Mouse (Mus musculus) liver, embryonic 11.5 days (tissue): ENCODE measurements around the gene C2cd3. TPM values are rescaled to one million over a fixed set of nuclear protein-coding genes. Genes with fewer than 3 reads are reported as not detected.

Experiments used
- ATAC-seq: fragments of 200-750 bp; cut with Nextera tagmentation; replicated peaks from 2 replicates; pipeline ENCODE4 v1.8.0; 2017; ENCODE audit warnings: moderate number of reproducible peaks, mild to moderate bottlenecking, moderate TSS enrichment, moderate library complexity; ENCODE audit not compliant: low FRiP score
- DNase-seq: peaks from one replicate; pipeline ENCODE4 v3.0.0-alpha.2; 2017; ENCODE audit warnings: low spot score
- H3K27ac ChIP-seq: fragments of 300-500 bp; sonication (generic); 2 replicates; pipeline ENCODE4 v1.5.1; 2014; ENCODE audit warnings: mild to moderate bottlenecking, low read depth, low read length, control low read depth
- H3K27me3 ChIP-seq: fragments of 300-500 bp; sonication (generic); replicated peaks from 2 replicates; pipeline ENCODE4 v1.6.1; 2014; ENCODE audit warnings: low read length, mixed read lengths; ENCODE audit not compliant: control insufficient read depth, insufficient read depth
- H3K36me3 ChIP-seq: fragments of 300-500 bp; sonication (generic); 2 replicates; pipeline ENCODE4 v1.6.1; 2014; ENCODE audit warnings: mild to moderate bottlenecking, low read length, moderate library complexity, mixed read lengths; ENCODE audit not compliant: control insufficient read depth, insufficient read depth
- H3K4me1 ChIP-seq: fragments of 300-500 bp; sonication (generic); replicated peaks from 2 replicates; pipeline ENCODE4 v1.6.1; 2014; ENCODE audit warnings: low read length, mixed read lengths; ENCODE audit not compliant: control insufficient read depth, insufficient read depth
- H3K4me2 ChIP-seq: fragments of 300-500 bp; sonication (generic); 2 replicates; pipeline ENCODE4 v1.6.1; 2014; ENCODE audit warnings: mild to moderate bottlenecking, control low read depth, moderate library complexity
- H3K4me3 ChIP-seq: fragments of 300-500 bp; sonication (generic); 2 replicates; pipeline ENCODE4 v1.5.1; 2014; ENCODE audit warnings: low read depth, low read length, control low read depth
- H3K9ac ChIP-seq: fragments of 300-500 bp; sonication (generic); 2 replicates; pipeline ENCODE4 v1.6.1; 2014; ENCODE audit warnings: low read depth, low read length, control low read depth
- H3K9me3 ChIP-seq: fragments of 300-500 bp; sonication (generic); 2 replicates; pipeline ENCODE4 v1.6.1; 2016; ENCODE audit warnings: low read length, inconsistent platforms, mixed read lengths; ENCODE audit not compliant: control insufficient read depth
- WGBS: fragments of 180-500 bp; shearing (Covaris S2); extraction: QIAGEN DNeasy Blood & Tissue Kit; methylation state at CpG from one replicate; pipeline ENCODE4 v1.1.7; 2014; 5-methylcytosine and 5-hydroxymethylcytosine counted together
- polyA plus RNA-seq: library from polyadenylated mRNA; unstranded; fragments of >200 nt; fragmentation: Nextera tagmentation; extraction: Ambion mirVana; gene quantifications from 2 replicates; pipeline ENCODE4 v1.2.1, GENCODE M21; 2014

C2cd3 gene
- polyA plus RNA-seq, 1 experiment from 2014 or later, result 25.3 TPM

DNA sequence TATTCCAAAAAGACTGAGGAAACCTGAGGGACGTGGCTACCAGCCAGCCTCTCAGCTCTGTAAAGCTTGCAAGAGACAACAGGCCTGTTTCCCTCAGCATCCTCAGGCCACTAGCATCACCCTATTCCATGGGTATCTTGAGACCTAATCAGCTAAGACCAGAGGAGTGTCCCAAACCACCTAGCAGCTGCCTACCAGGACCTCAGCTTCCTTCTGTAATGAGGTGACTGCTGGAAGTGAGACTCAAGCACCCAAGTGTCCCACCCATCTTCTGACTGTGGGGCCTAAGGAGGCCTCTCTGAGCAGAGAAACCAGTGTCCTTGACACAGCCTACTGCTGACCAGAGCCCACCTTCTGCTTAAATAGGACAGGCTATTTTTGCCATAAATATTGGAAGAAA, 97.5 kb downstream of the C2cd3 start:
- H3K27me3 ChIP-seq, result no peaks in the 10 kb centered on the region
- no peak overlapping the region for H3K27ac ChIP-seq
- H3K36me3 ChIP-seq, result peaks cover 2% of the 10 kb centered on the region
- WGBS, result 67% methylated on average over 1 of the region's 1 CpGs
- no peak overlapping the region for H3K4me2 ChIP-seq
- H3K9ac ChIP-seq, result 0 out of 2 replicates have a peak overlapping the region, but pooled peaks have one; percentile 39
- peaks cover 40% of the 10 kb centered on the region for H3K4me1 ChIP-seq
- DNase-seq, result no peak
- ATAC-seq, result no peak
- H3K9me3 ChIP-seq, result no peaks in the 10 kb centered on the region
- H3K4me3 ChIP-seq, result no peak overlapping the region

DNA sequence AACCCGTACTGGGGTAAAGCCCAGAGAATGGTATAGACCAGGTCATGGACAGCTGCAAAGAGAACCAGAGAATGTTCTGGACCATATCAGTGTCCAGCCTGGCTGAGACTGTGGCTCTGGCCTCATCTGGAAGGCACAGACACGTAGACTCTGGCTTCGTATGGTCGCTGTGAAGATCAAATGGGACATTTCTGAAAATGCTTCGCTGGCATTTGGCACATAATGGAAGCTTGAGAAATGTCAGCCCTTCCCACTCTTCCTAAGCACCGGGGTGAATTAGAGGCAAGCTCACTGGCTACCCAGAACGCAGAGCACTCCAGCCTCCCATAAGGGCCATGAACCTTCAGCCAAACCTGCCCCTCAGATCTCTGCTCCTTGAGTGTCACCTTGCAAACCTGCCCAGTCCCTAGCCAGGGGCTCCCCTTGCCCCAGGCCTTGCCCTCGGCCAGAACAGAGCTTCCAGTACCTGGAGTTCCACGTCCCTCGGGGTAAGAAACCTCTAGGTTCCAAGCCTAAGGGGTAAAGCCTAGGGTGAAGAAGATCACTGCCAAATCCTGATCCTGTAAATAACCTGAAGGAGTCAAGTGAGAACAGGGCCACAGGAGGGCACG, 98.9 kb downstream of the C2cd3 start:
- H3K36me3 ChIP-seq, result peaks cover 2% of the 10 kb centered on the region
- H3K27me3 ChIP-seq, result no peaks in the 10 kb centered on the region
- DNase-seq, result no peak
- no peak overlapping the region for H3K4me2 ChIP-seq
- no peak overlapping the region for H3K9ac ChIP-seq
- WGBS, result 89% methylated on average over 11 of the region's 11 CpGs
- H3K9me3 ChIP-seq, result no peaks in the 10 kb centered on the region
- H3K27ac ChIP-seq, result no peak overlapping the region
- no peak overlapping the region for H3K4me3 ChIP-seq
- no peak for ATAC-seq
- H3K4me1 ChIP-seq, result peaks cover 26% of the 10 kb centered on the region

DNA sequence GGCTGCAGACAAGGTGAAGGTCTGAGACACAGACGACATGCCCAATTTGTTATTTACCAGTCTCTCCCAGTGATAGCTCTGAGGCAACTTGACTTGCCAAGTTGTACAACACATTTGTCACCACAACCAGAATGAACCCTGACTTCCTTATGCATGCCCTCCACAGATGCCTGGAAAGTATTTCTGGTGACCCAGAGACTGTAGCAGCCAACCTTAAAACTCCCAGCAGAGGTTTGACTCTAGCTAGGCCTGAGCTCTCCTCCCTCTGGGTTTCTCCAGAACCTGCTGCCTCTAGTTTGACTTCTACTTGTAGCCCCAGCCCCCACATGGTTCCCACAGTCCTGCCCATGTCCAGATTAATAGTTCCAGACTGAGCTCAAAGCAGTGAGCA, 99.4 kb downstream of the C2cd3 start:
- Histone ChIP-seq H3K4me1 (peaks cover 21% of the 10 kb centered on the region), H3K27me3 (no peaks in the 10 kb centered on the region), H3K27ac (no peak overlapping the region), H3K36me3 (peaks cover 2% of the 10 kb centered on the region), H3K9me3 (no peaks in the 10 kb centered on the region), H3K9ac (no peak overlapping the region), H3K4me3 (no peak overlapping the region), H3K4me2 (no peak overlapping the region)
- no peak for DNase-seq
- no peak for ATAC-seq
- 96% methylated on average over 1 of the region's 1 CpGs for WGBS

- peaks cover 2% of the 10 kb centered on the region for H3K36me3 ChIP-seq
- no peaks in the 10 kb centered on the region for H3K9me3 ChIP-seq
- peaks cover 15% of the 10 kb centered on the region for H3K4me1 ChIP-seq
- no peak within 1 kb of the TSS for H3K4me2 ChIP-seq
- no peaks in the 10 kb centered on the region for H3K27me3 ChIP-seq
- H3K9ac ChIP-seq, result no peak within 1 kb of the TSS
- no peak within 1 kb of the TSS for H3K27ac ChIP-seq
- 81% methylated on average over 6 of the region's 6 CpGs for WGBS
- no peak for DNase-seq
- no peak for ATAC-seq
- H3K4me3 ChIP-seq, result no peak within 1 kb of the TSS
Measured at GRCm38 (mm10) chr7:100472777-100473176, 100.7 kb downstream of the C2cd3 start, which contains the start of gene Ucp3. Gene Ucp3 (plus strand): TSS chr7:100472990.

GRCm38 (mm10) chr7:100473846-100474454, 101.9 kb downstream of the C2cd3 start:
- H3K9ac ChIP-seq, result no peak overlapping the region
- H3K36me3 ChIP-seq, result peaks cover 2% of the 10 kb centered on the region
- H3K27ac ChIP-seq, result no peak overlapping the region
- ATAC-seq (no peak), DNase-seq (no peak)
- WGBS, result 73% methylated on average over 9 of the region's 9 CpGs
- no peaks in the 10 kb centered on the region for H3K27me3 ChIP-seq
- H3K4me1 ChIP-seq, result peaks cover 5% of the 10 kb centered on the region
- H3K9me3 ChIP-seq, result no peaks in the 10 kb centered on the region
- H3K4me3 ChIP-seq, result no peak overlapping the region
- no peak overlapping the region for H3K4me2 ChIP-seq

DNA sequence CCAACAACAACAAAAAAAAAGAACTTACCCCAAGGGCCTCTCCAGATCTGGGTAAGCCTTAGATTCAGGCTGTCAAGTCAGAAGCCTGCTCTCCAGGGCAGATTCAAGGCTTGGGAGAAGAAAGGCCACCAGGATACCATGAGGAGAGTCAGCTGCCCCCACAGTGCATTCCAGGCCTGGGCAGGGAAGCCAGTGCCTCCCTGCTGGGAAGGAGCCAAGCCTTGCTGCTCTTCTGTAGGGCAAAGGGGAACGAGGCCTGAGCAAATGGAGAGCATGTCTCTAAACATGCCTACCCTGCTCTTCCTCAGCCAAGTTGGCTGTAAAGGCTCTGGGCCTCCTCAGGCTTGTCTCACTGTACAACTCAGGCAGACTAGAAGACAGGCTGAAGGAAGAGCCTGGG, 102.6 kb downstream of the C2cd3 start:
- WGBS, result 47% methylated on average over 1 of the region's 1 CpGs
- Histone ChIP-seq H3K36me3 (peaks cover 2% of the 10 kb centered on the region), H3K4me3 (no peak overlapping the region), H3K9me3 (no peaks in the 10 kb centered on the region), H3K9ac (no peak overlapping the region), H3K4me1 (peaks cover 2% of the 10 kb centered on the region; the same call in 1 of the 2 replicates), H3K27ac (no peak overlapping the region), H3K4me2 (no peak overlapping the region), H3K27me3 (0 out of 2 replicates have a peak, but pooled peaks cover 4% of the 10 kb centered on the region)
- ATAC-seq (no peak), DNase-seq (no peak)

- DNase-seq (no peak), ATAC-seq (no peak)
- no peaks in the 10 kb centered on the region for H3K9me3 ChIP-seq
- no peak overlapping the region for H3K4me2 ChIP-seq
- WGBS, result 80% methylated on average over 20 of the region's 20 CpGs
- 0 out of 2 replicates have a peak, but pooled peaks cover 5% of the 10 kb centered on the region for H3K27me3 ChIP-seq
- H3K27ac ChIP-seq, result no peak overlapping the region
- no peak overlapping the region for H3K9ac ChIP-seq
- peaks cover 4% of the 10 kb centered on the region for H3K4me1 ChIP-seq
- H3K36me3 ChIP-seq, result no peaks in the 10 kb centered on the region
- no peak overlapping the region for H3K4me3 ChIP-seq
Measured at GRCm38 (mm10) chr7:100479100-100479822, 107.2 kb downstream of the C2cd3 start.

DNA sequence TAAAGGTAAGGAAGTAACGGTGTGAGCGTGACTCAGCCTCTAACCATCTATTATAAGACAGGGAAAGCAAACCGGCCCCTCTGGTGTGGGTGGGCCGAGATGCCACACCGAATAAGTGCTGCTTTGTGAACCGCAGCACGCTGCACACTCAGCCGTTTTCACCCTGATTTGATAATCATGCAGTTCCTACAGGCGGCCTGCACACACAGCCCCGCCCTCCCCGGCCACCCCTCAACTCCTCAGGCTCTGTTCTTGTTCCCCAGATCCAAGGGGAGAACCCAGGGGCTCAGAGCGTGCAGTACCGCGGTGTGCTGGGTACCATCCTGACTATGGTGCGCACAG, 107.8 kb downstream of the C2cd3 start:
- no peak overlapping the region for H3K4me3 ChIP-seq
- 0 out of 2 replicates have a peak, but pooled peaks cover 5% of the 10 kb centered on the region for H3K27me3 ChIP-seq
- peaks cover 4% of the 10 kb centered on the region for H3K4me1 ChIP-seq
- no peak overlapping the region for H3K9ac ChIP-seq
- no peak for DNase-seq
- H3K9me3 ChIP-seq, result no peaks in the 10 kb centered on the region
- 57% methylated on average over 15 of the region's 15 CpGs for WGBS
- no peaks in the 10 kb centered on the region for H3K36me3 ChIP-seq
- H3K4me2 ChIP-seq, result no peak overlapping the region
- ATAC-seq, result 0 out of 2 replicates have a peak, but pooled peaks have one; percentile 29
- no peak overlapping the region for H3K27ac ChIP-seq
